Mouse (Mus musculus) hindbrain, embryonic 13.5 days (tissue): ENCODE measurements around the gene Slc2a5. TPM values are rescaled to one million over a fixed set of nuclear protein-coding genes. Genes with fewer than 3 reads are reported as not detected.

ENCODE experiments used
- ATAC-seq: fragments of 200-750 bp; cut with Nextera tagmentation; 2 replicates; pipeline ENCODE4 v1.8.0; 2017; ENCODE audit warnings: moderate TSS enrichment; ENCODE audit not compliant: low FRiP score
- H3K27ac ChIP-seq: fragments of 300-500 bp; sonication (generic); 2 replicates; pipeline ENCODE4 v1.5.1; 2015; ENCODE audit warnings: inconsistent platforms, mild to moderate bottlenecking, moderate library complexity
- H3K27me3 ChIP-seq: fragments of 300-500 bp; sonication (generic); 2 replicates; pipeline ENCODE4 v1.6.1; 2015; ENCODE audit warnings: mild to moderate bottlenecking, inconsistent platforms
- H3K36me3 ChIP-seq: fragments of 300-500 bp; sonication (generic); 2 replicates; pipeline ENCODE4 v1.6.1; 2015; ENCODE audit warnings: mild to moderate bottlenecking, inconsistent platforms
- H3K4me1 ChIP-seq: fragments of 300-500 bp; sonication (generic); replicated peaks from 2 replicates; pipeline ENCODE4 v1.6.1; 2015; ENCODE audit warnings: inconsistent platforms
- H3K4me2 ChIP-seq: fragments of 300-500 bp; sonication (generic); 2 replicates; pipeline ENCODE4 v1.6.1; 2015; ENCODE audit warnings: inconsistent platforms, mild to moderate bottlenecking, moderate library complexity
- H3K4me3 ChIP-seq: fragments of 300-500 bp; sonication (generic); 2 replicates; pipeline ENCODE4 v1.5.1; 2015; ENCODE audit warnings: mild to moderate bottlenecking, inconsistent platforms
- H3K9ac ChIP-seq: fragments of 300-500 bp; sonication (generic); 2 replicates; pipeline ENCODE4 v1.6.1; 2015; ENCODE audit warnings: mild to moderate bottlenecking, inconsistent platforms
- H3K9me3 ChIP-seq: fragments of 300-500 bp; sonication (generic); 2 replicates; pipeline ENCODE4 v1.6.1; 2016; ENCODE audit warnings: inconsistent platforms
- WGBS: fragments of 180-500 bp; shearing (Covaris S2); methylation state at CpG from one replicate; pipeline ENCODE4 v1.1.7; 2015; 5-methylcytosine and 5-hydroxymethylcytosine counted together
- polyA plus RNA-seq: library from polyadenylated mRNA; unstranded; fragments of >200 nt; fragmentation: Nextera tagmentation; extraction: Ambion mirVana; gene quantifications from 2 replicates; pipeline ENCODE4 v1.2.1, GENCODE M21; 2015

The Slc2a5 gene
- polyA plus RNA-seq, 1 experiment from 2014 or later: 1.8 TPM

DNA sequence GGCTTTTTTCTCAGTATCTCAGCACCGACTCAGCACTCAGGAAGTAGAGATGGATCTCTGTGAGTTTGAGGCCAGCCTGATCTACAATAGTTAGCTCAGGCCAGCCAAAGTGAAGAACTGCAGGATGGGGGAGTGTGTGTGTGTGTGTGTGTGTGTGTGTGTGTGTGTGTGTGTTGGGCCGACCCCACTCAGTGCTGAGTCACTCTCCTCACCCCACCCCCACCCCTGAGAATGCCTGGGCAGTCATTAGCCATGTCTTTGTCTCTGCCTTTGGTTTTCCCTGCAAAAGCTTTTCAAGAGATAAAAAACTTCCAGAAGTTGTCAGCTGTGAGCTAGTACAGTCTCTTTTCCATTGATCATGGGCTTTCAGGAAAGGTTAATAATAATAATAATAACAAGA, 11.6 kb downstream of the Slc2a5 start:
- Histone ChIP-seq H3K9ac (no peak overlapping the region), H3K4me3 (no peak overlapping the region), H3K27me3 (peaks cover 10% of the 10 kb centered on the region; the same call in 1 of the 2 replicates), H3K4me2 (no peak overlapping the region), H3K9me3 (no peaks in the 10 kb centered on the region), H3K4me1 (peaks cover 7% of the 10 kb centered on the region), H3K36me3 (no peaks in the 10 kb centered on the region), H3K27ac (no peak overlapping the region)
- WGBS: 70% methylated on average over 1 of the region's 2 CpGs
- ATAC-seq: no peak

DNA sequence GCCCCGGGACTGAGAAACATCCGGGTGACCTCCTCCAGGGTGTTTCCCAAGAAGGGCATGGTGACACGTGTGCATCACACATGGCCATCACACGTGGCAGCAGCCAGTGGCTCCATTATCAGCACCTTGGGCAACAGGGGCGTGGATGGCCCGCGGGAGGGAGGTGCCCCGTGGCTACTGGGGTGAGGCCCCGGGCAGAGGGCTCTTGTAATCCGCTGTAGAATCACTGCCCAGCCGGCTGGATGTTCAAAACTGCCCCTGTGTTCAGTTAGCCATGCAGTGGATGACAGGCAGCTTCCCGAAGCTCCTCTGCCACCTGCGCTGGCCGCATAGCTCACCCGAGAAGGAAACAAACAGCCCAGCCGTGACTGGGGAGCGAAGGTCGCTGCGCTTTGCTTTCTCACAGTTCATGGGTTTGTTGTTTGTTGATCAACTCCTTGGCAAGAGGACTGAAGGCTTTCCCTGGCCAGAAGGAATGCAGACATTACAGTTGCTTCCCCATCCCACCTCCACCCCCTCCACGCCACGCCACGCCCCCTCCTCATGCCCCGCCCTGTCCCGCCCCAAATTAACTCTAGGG, 13.7 kb downstream of the Slc2a5 start:
- H3K9me3 ChIP-seq: no peaks in the 10 kb centered on the region
- H3K9ac ChIP-seq: peak overlapping the region; percentile 43; the same call in 1 of the 2 replicates
- 28% methylated on average over 24 of the region's 24 CpGs for WGBS
- H3K4me1 ChIP-seq: peaks cover 7% of the 10 kb centered on the region
- H3K36me3 ChIP-seq: no peaks in the 10 kb centered on the region
- no peak overlapping the region for H3K4me3 ChIP-seq
- ATAC-seq: no peak
- H3K27me3 ChIP-seq: peaks cover 10% of the 10 kb centered on the region; the same call in 1 of the 2 replicates
- H3K4me2 ChIP-seq: peak overlapping the region; percentile 31
- no peak overlapping the region for H3K27ac ChIP-seq

DNA sequence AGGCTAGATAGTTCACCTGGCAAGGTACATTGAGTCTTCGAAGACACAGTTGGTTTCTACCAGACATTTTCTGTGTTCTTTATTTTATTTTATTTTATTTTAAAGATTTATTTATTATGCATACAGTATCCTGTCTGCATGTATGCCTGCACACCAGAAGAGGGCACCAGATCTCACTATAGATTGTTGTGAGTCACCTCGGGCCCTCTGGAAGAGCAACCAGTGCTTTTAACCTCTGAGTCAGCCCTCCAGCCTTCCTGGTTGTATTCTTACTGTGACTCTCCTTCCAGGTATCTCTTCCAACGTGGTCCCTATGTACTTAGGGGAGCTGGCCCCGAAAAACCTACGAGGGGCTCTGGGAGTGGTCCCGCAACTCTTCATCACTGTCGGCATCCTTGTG, 16.2 kb downstream of the Slc2a5 start:
- H3K4me1 ChIP-seq: peaks cover 27% of the 10 kb centered on the region
- no peaks in the 10 kb centered on the region for H3K36me3 ChIP-seq
- no peak overlapping the region for H3K27ac ChIP-seq
- H3K9me3 ChIP-seq: no peaks in the 10 kb centered on the region
- H3K27me3 ChIP-seq: peaks cover 10% of the 10 kb centered on the region; the same call in 1 of the 2 replicates
- H3K4me3 ChIP-seq: no peak overlapping the region
- H3K4me2 ChIP-seq: no peak overlapping the region
- H3K9ac ChIP-seq: no peak overlapping the region
- 86% methylated on average over 7 of the region's 7 CpGs for WGBS
- ATAC-seq: no peak

DNA sequence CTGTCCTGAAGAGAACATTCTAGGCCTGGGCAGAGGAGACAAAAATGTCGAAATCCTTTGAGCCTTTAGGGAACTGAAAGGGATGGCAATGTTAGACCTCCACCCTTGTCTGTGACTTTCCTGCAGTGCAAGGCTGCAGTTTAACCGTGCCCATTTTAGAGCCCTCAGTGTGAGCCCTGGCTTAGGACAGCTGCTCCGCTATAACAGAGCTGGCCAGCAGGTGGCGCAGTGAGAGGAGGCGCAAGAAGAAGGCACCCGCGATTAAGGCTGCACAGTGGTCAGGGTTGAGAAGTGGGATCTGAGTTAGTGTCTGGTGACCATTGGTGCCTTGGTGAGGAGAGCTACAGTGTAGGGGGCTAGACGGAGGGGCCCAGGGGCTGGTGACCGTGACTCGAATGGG, 17.6 kb downstream of the Slc2a5 start:
- Histone ChIP-seq H3K27ac (no peak overlapping the region), H3K27me3 (peaks cover 10% of the 10 kb centered on the region; the same call in 1 of the 2 replicates), H3K9me3 (no peaks in the 10 kb centered on the region), H3K4me1 (peaks cover 27% of the 10 kb centered on the region), H3K4me3 (no peak overlapping the region), H3K4me2 (no peak overlapping the region), H3K36me3 (no peaks in the 10 kb centered on the region), H3K9ac (no peak overlapping the region)
- ATAC-seq: peak; percentile 27; the same call in 1 of the 2 replicates
- 8% methylated on average over 10 of the region's 10 CpGs for WGBS

DNA sequence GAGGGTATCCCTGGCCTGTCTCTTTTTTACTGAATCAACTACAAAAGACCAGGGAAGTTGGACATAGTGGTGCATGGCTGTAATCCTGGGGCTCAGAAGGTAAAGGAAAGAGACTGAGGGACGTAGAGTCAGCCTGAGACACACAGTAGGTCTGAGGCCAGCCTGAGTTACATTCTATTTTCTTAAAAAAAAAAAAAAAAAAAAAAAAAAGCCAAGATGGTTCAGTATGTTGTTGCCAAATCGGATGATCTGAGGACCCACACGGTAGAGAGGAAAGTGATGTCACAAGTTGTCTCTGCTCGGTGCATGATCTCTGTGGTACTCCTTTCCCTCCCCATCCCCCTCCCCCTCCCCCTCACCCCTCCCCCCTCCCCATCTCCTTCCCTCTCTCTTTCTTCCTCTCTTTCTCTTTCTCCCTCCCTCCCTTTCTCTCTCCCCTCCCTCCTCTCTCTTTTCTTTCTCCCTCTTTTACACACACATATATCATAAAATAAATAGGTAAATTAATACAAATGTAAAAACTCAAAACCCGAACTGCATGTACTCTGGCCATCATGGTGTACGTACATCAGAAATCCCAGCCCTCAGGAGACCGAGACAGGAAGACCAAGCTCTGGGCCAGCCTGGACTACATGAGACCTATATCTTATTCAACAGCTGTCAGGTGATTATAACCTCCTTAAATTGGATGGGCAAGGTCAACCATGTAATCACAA, 18.4 kb downstream of the Slc2a5 start:
- ATAC-seq: peak; percentile 6; the same call in 1 of the 2 replicates
- H3K9ac ChIP-seq: no peak overlapping the region

DNA sequence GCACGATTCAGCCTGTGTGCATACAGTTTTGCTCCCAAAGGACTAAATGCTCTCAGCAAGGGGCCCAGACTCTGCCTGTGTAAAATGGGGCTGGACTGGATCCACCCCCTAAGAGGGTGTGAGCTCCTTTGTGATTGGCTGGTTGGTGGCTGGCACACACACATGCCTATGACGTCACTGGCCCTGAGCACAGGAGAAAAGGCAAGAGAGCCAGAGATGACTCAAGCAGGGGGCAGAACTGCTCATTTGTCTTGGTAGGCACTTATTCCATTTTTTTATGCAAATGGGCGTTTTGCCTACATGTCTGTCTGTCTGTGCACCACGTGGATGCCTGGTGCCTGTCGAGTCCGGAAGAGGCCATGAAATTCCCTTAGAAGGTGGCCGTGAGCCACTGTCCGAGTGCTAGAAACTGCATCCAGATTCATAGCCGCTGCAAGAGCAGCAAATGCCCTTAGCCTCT, 19.0 kb downstream of the Slc2a5 start:
- Histone ChIP-seq H3K4me1 (peaks cover 22% of the 10 kb centered on the region), H3K9ac (peak overlapping the region; percentile 65)

More for the DNA sequence above, 18.4 kb downstream of the Slc2a5 start:
- H3K36me3 ChIP-seq: no peaks in the 10 kb centered on the region
- no peaks in the 10 kb centered on the region for H3K9me3 ChIP-seq
- H3K27me3 ChIP-seq: peaks cover 10% of the 10 kb centered on the region; the same call in 1 of the 2 replicates
- peaks cover 27% of the 10 kb centered on the region for H3K4me1 ChIP-seq
- H3K27ac ChIP-seq: no peak overlapping the region
- WGBS: 86% methylated on average over 7 of the region's 7 CpGs
- H3K4me3 ChIP-seq: no peak overlapping the region
- H3K4me2 ChIP-seq: peak overlapping the region; percentile 46; the same call in 1 of the 2 replicates

DNA sequence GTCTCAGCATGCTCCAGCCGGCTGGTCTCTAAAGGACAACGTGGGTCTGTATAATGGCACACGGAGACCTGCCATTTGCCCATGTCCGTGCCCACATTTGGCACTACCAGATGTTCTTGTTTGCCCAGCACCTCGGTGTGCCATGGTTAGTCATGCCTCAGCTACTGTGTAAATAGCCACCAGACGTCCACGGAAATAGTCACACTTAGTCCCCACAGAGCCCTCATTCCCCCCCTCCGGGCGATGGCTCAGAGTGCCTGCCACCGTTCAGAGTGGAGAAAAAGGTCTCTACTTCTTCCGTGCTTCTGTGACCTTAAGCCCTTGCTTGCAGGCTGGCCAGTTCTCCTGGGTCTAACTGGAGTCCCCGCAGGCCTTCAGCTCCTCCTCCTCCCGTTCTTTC, 20.0 kb downstream of the Slc2a5 start:
- no peak overlapping the region for H3K27ac ChIP-seq
- H3K9ac ChIP-seq: no peak overlapping the region
- no peaks in the 10 kb centered on the region for H3K9me3 ChIP-seq
- no peak overlapping the region for H3K4me3 ChIP-seq
- no peak for ATAC-seq
- H3K4me2 ChIP-seq: no peak overlapping the region
- no peaks in the 10 kb centered on the region for H3K27me3 ChIP-seq
- peaks cover 21% of the 10 kb centered on the region for H3K4me1 ChIP-seq
- WGBS: 71% methylated on average over 13 of the region's 13 CpGs
- H3K36me3 ChIP-seq: no peaks in the 10 kb centered on the region

More for the DNA sequence above, 19.0 kb downstream of the Slc2a5 start:
- 30% methylated on average over 9 of the region's 9 CpGs for WGBS
- Histone ChIP-seq H3K4me3 (peak overlapping the region; percentile 26), H3K9me3 (no peaks in the 10 kb centered on the region), H3K4me2 (peak overlapping the region; percentile 46), H3K27ac (peak overlapping the region; percentile 69), H3K36me3 (no peaks in the 10 kb centered on the region), H3K27me3 (0 out of 2 replicates have a peak, but pooled peaks cover 6% of the 10 kb centered on the region)
- peak; percentile 84 for ATAC-seq

DNA sequence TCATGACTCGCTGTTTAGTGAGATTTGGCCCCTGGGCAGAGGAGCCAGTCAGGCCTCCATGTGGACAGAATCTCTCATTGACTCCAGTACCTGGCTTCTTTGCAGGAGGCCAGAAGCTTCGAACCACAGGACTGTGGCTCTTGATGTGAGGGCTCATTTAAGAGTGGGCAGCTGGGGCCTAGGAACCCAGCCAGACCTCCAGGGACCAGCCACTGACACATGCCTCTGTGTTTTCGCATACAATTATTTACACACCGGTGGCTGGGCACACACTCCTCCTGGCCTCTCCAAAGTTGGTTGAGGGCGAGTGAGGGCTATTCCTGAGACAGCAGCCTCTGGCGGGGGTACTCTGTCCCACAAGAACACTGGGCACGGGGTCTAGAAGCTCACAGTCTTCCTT, 21.3 kb downstream of the Slc2a5 start:
- WGBS: 73% methylated on average over 7 of the region's 7 CpGs
- no peak for ATAC-seq
- no peaks in the 10 kb centered on the region for H3K27me3 ChIP-seq
- H3K9me3 ChIP-seq: no peaks in the 10 kb centered on the region
- no peak overlapping the region for H3K4me3 ChIP-seq
- peaks cover 21% of the 10 kb centered on the region for H3K4me1 ChIP-seq
- H3K27ac ChIP-seq: no peak overlapping the region
- no peak overlapping the region for H3K4me2 ChIP-seq
- H3K36me3 ChIP-seq: no peaks in the 10 kb centered on the region
- no peak overlapping the region for H3K9ac ChIP-seq

DNA sequence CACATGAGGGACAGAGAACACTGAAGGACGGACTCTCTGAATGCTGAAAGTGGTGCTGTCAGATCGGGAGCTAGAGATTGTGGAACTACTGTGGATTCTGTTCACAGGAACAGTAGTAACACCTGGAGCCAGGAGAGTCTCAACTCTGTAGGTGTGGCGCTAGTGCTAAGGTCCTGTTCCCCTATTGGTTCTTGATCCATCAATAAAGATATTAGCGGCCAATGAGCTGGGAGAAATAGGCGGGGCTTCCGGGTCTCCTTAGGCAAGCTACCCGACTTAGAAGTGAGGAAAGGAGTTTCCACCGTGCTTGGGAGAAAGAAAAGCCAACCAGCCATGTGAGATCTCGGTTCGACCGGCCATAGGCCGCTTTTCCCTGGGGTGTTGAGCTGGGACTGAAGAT, 25.2 kb downstream of the Slc2a5 start:
- Histone ChIP-seq H3K27me3 (no peaks in the 10 kb centered on the region), H3K36me3 (no peaks in the 10 kb centered on the region), H3K27ac (no peak overlapping the region), H3K9me3 (peaks cover 7% of the 10 kb centered on the region), H3K4me3 (no peak overlapping the region), H3K4me2 (no peak overlapping the region), H3K4me1 (peaks cover 6% of the 10 kb centered on the region; the same call in 1 of the 2 replicates), H3K9ac (no peak overlapping the region)
- WGBS: 18% methylated on average over 12 of the region's 12 CpGs
- ATAC-seq: no peak

DNA sequence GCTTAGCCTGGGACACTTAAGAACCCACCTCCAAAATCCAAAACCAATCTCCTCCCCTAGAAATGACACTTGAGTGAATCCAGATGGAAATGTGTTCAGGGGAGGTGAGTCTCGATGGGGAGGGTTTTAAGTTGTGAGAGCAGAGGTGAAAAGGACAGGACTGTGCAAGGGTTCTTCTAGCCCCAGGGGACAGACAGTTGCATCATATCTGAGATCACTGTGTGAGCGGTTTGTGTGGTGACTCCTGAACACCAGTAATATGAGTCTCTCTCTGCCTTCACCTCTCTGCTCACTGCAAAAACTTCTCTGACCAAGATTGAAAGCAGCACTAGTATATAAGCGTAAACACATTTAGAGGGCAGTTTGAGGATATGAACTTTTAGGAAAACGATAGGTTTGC, 27.2 kb downstream of the Slc2a5 start:
- Histone ChIP-seq H3K9ac (no peak overlapping the region), H3K27ac (no peak overlapping the region), H3K4me1 (no peaks in the 10 kb centered on the region), H3K9me3 (peaks cover 7% of the 10 kb centered on the region), H3K4me3 (no peak overlapping the region), H3K27me3 (no peaks in the 10 kb centered on the region), H3K4me2 (no peak overlapping the region), H3K36me3 (no peaks in the 10 kb centered on the region)
- WGBS: 90% methylated on average over 4 of the region's 4 CpGs
- no peak for ATAC-seq

DNA sequence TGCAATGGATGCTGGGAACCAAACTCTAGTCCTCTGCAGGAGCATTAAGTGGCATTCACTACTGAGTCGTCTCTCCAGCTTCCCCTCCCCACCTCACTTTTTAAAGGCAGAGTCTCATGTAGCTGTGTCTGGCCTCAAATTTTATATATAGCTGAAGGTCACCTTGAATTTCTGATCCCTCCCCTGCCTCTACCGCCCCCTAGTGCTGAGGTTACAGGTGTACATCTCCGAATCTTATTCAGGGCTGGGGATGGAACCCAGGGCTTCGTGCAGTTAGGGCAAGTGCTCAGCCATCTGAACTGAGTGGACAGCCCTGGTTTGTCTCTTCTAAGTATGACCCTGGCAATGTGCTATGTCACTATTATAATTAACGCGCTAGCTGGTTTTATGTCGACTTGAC, 32.0 kb downstream of the Slc2a5 start:
- Histone ChIP-seq H3K4me3 (no peak overlapping the region), H3K9ac (no peak overlapping the region), H3K4me2 (no peak overlapping the region), H3K36me3 (no peaks in the 10 kb centered on the region), H3K27me3 (no peaks in the 10 kb centered on the region), H3K4me1 (no peaks in the 10 kb centered on the region), H3K9me3 (peaks cover 7% of the 10 kb centered on the region), H3K27ac (no peak overlapping the region)
- 81% methylated on average over 7 of the region's 7 CpGs for WGBS
- ATAC-seq: no peak

DNA sequence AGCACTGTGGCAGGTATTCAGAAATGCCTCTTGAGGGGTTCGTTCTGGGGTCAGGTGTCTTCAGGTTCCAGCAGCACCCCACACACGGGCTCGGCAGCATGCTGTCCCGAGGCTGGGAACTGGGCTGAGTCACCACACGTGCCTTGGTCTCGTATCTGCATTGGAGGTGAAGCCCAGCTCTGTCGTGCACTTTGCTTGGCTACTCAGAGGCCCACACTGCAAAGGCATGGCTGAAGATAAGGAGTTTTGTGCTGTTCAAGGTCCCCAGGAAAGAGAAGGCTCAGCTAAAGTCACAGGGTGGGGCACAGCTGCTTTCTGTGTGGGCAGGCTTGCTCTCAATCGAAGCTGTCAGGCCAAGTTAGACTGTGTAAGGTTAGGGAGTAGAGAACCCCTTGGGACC, 33.4 kb downstream of the Slc2a5 start:
- Histone ChIP-seq H3K4me3 (no peak overlapping the region), H3K4me2 (no peak overlapping the region), H3K9ac (no peak overlapping the region), H3K9me3 (peaks cover 7% of the 10 kb centered on the region), H3K27me3 (no peaks in the 10 kb centered on the region), H3K36me3 (no peaks in the 10 kb centered on the region), H3K4me1 (no peaks in the 10 kb centered on the region), H3K27ac (no peak overlapping the region)
- WGBS: 88% methylated on average over 8 of the region's 8 CpGs
- ATAC-seq: no peak
